Mouse (Mus musculus): ENCODE measurements at regions not wholly inside any gene's neighbourhood (a gene's known extent, or its start where the extent isn't known, plus 50 kb on each side); places are given as distances from the start of the nearest gene placed in this dataset.

DNA sequence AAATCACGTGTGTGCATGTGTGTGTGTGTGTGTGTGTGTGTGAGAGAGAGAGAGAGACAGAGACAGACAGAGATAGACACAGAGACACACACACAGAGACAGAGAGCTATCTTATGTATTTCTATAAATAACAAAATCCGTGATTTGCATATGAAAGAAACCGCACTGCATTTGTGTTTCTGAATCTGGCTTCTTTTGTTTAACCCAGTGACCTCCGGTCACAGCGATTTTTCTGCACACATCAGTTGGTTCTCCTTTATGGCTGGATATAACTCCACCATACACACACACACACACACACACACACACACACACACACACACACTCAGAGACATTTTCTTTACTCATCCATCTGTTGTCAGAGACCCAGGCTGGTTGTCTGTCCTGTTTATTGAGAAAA lies 58.2 kb upstream of the Lhx8 start:
- DNase-seq (ENCODE audit: low spot score): no peak

DNA sequence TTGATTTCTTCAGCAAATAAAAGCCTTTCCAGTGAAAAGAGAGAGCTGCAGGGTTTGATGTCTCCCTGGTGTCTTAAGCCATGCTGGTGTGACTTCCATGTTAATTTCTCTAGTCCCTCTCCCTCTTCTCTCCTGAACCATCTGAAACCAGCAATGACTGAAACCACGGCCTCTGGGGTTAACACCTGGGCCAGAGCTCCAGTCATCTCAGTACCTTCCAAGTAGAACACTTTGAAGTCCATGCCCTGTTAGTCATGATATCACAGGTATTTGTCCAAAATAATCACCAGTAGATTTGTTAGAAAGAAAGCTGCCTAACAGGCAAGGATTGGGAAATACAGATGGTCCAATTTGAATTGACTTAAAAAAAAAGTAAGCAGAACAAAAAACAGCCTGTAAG lies 56.8 kb upstream of the Lhx8 start:
- DNase-seq (ENCODE audit: low spot score): no peak

DNA sequence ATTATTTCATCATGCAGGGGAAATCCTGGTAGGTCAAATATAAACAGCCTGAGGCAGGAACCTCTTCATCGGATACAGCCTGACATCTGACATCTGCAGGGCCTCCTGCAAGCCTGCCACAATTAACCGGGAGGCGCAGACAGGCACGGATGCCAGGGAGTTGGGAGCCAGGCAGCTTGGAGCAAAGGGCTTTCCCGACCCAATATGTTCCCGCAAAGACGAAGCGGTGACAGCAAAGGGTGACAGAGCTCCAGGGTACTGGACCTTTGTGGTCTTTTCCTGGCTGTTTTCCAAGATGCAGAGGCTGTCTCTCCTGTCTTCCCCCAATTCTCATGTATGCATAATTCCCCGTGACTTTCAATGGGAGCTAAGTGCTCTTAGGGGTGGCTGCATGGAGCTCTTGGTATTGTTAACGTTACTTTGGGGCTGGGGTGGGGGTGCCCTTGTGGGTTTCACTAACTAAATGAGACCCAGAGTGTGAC lies 55.4 kb upstream of the Lhx8 start:
- DNase-seq (ENCODE audit: low spot score): no peak

DNA sequence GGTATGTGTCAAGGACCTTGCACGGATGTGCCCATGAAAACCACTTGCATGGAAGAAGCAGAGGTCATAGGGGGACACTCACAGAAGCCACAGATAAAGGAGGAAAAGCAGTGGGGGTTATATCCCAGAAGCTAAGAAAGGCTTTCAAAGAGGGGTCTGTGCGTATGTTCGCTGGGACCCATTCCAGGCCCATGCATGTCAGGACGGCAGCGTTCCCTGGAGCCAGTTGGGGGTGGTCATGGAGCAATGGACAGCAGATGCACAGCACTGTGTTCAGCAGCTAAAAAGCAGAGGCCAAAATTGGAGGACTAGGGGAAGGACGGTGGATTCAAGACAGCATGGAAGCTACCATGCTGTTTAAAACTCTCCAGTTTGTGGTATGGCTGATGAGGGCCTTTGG lies 52.4 kb upstream of the Lhx8 start:
- no peak for DNase-seq (ENCODE audit: low spot score)

DNA sequence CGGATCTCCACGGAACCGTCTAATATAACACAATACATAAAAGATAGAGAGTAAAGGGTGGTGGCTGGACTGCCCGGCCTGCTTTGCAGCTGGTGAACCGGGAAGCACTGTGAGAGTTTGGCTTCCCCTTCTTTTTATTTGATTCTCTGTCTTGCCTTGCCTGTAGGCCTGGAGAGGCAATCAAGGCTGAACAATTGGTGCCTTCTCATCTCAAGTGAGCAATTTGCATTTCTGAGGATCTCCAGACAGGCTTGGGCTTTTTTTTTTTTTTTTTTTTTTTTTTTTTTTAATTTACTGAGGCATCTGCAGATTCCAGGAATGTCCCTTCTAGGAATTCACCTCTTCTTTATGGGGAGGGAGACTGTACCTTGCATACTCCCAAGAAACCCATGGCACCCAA lies 51.1 kb upstream of the Lhx8 start:
- no peak for DNase-seq (ENCODE audit: low spot score)

Data from ovary, adult 18-20 months (tissue).